Mouse (Mus musculus): ENCODE data around the gene Cdpf1. TPM values are rescaled to one million over a fixed set of nuclear protein-coding genes. Genes with fewer than 3 reads are reported as not detected.

Gene Cdpf1
- polyA plus RNA-seq, 1 experiment from 2014 or later, result 26.3 TPM

GRCm38 (mm10) chr15:85813428-85813827 lies 1.9 kb upstream of the Cdpf1 start:
- H3K4me3 ChIP-seq (ENCODE audit: low read depth, low read length), result no peak overlapping the region
- H3K36me3 ChIP-seq (ENCODE audit: control insufficient read depth, insufficient read depth, low read length), result no peaks in the 10 kb centered on the region
- H3K9ac ChIP-seq (ENCODE audit: low read depth, low read length), result no peak overlapping the region
- H3K27me3 ChIP-seq (ENCODE audit: control insufficient read depth, insufficient read depth, low read depth, low read length), result no peaks in the 10 kb centered on the region
- H3K4me2 ChIP-seq (ENCODE audit: low read length), result no peak overlapping the region
- H3K27ac ChIP-seq (ENCODE audit: low read length), result no peak overlapping the region
- no peaks in the 10 kb centered on the region for H3K9me3 ChIP-seq (replicated peaks; ENCODE audit: control insufficient read depth, low read length, poor library complexity, severe bottlenecking)
- ATAC-seq, result no peak
- peaks cover 9% of the 10 kb centered on the region for H3K4me1 ChIP-seq (ENCODE audit: control insufficient read depth, insufficient read depth, low read length)
- 69% methylated on average over 10 of the region's 10 CpGs for WGBS

- peak; percentile 89 for ATAC-seq
- H3K4me3 ChIP-seq (ENCODE audit: low read depth, low read length), result peak overlapping the region; percentile 80
- peak overlapping the region; percentile 88 for H3K4me2 ChIP-seq (ENCODE audit: low read length)
- WGBS, result 4% methylated on average over 36 of the region's 36 CpGs
- peaks cover 9% of the 10 kb centered on the region for H3K4me1 ChIP-seq (ENCODE audit: control insufficient read depth, insufficient read depth, low read length)
- peak overlapping the region; percentile 93 for H3K27ac ChIP-seq (ENCODE audit: low read length)
- H3K9me3 ChIP-seq (replicated peaks; ENCODE audit: control insufficient read depth, low read length, poor library complexity, severe bottlenecking), result no peaks in the 10 kb centered on the region
- no peaks in the 10 kb centered on the region for H3K27me3 ChIP-seq (ENCODE audit: control insufficient read depth, insufficient read depth, low read depth, low read length)
- H3K36me3 ChIP-seq (ENCODE audit: control insufficient read depth, insufficient read depth, low read length), result no peaks in the 10 kb centered on the region
- peak overlapping the region; percentile 86 for H3K9ac ChIP-seq (ENCODE audit: low read depth, low read length)
Measured at GRCm38 (mm10) chr15:85810806-85811521, 533 bp downstream of the Cdpf1 start.

- Histone ChIP-seq H3K4me2 (ENCODE audit: low read length) (peak overlapping the region; percentile 88), H3K9ac (ENCODE audit: low read depth, low read length) (peak overlapping the region; percentile 86; the same call in 1 of the 2 replicates), H3K4me1 (ENCODE audit: control insufficient read depth, insufficient read depth, low read length) (peaks cover 9% of the 10 kb centered on the region), H3K4me3 (ENCODE audit: low read depth, low read length) (peak overlapping the region; percentile 80), H3K27ac (ENCODE audit: low read length) (no peak overlapping the region; the same call in 1 of the 2 replicates), H3K9me3 (replicated peaks; ENCODE audit: control insufficient read depth, low read length, poor library complexity, severe bottlenecking) (no peaks in the 10 kb centered on the region), H3K36me3 (ENCODE audit: control insufficient read depth, insufficient read depth, low read length) (no peaks in the 10 kb centered on the region), H3K27me3 (ENCODE audit: control insufficient read depth, insufficient read depth, low read depth, low read length) (no peaks in the 10 kb centered on the region)
- no peak for ATAC-seq
- WGBS, result 88% methylated on average over 5 of the region's 5 CpGs
Measured at GRCm38 (mm10) chr15:85810462-85810805, 1.1 kb downstream of the Cdpf1 start.

GRCm38 (mm10) chr15:85809091-85809490 lies 2.4 kb downstream of the Cdpf1 start:
- no peak for ATAC-seq
- no peak overlapping the region for H3K27ac ChIP-seq (ENCODE audit: low read length)
- no peaks in the 10 kb centered on the region for H3K9me3 ChIP-seq (replicated peaks; ENCODE audit: control insufficient read depth, low read length, poor library complexity, severe bottlenecking)
- no peak overlapping the region for H3K4me3 ChIP-seq (ENCODE audit: low read depth, low read length)
- H3K4me2 ChIP-seq (ENCODE audit: low read length), result no peak overlapping the region
- no peaks in the 10 kb centered on the region for H3K36me3 ChIP-seq (ENCODE audit: control insufficient read depth, insufficient read depth, low read length)
- H3K27me3 ChIP-seq (ENCODE audit: control insufficient read depth, insufficient read depth, low read depth, low read length), result no peaks in the 10 kb centered on the region
- H3K9ac ChIP-seq (ENCODE audit: low read depth, low read length), result no peak overlapping the region
- whole genome bisulfite sequencing, result 89% methylated on average over 12 of the region's 12 CpGs
- peaks cover 9% of the 10 kb centered on the region for H3K4me1 ChIP-seq (ENCODE audit: control insufficient read depth, insufficient read depth, low read length)

- Histone ChIP-seq H3K9me3 (replicated peaks; ENCODE audit: control insufficient read depth, low read length, poor library complexity, severe bottlenecking) (no peaks in the 10 kb centered on the region), H3K27me3 (ENCODE audit: control insufficient read depth, insufficient read depth, low read depth, low read length) (no peaks in the 10 kb centered on the region), H3K9ac (ENCODE audit: low read depth, low read length) (no peak overlapping the region), H3K4me1 (ENCODE audit: control insufficient read depth, insufficient read depth, low read length) (peaks cover 9% of the 10 kb centered on the region), H3K4me3 (ENCODE audit: low read depth, low read length) (no peak overlapping the region), H3K36me3 (ENCODE audit: control insufficient read depth, insufficient read depth, low read length) (no peaks in the 10 kb centered on the region), H3K4me2 (ENCODE audit: low read length) (no peak overlapping the region), H3K27ac (ENCODE audit: low read length) (no peak overlapping the region)
- whole genome bisulfite sequencing, result 31% methylated on average over 8 of the region's 8 CpGs
- no peak for ATAC-seq
Measured at GRCm38 (mm10) chr15:85808434-85808833, 3.1 kb downstream of the Cdpf1 start.

- WGBS, result 78% methylated on average over 6 of the region's 6 CpGs
- no peaks in the 10 kb centered on the region for H3K36me3 ChIP-seq (ENCODE audit: control insufficient read depth, insufficient read depth, low read length)
Measured at GRCm38 (mm10) chr15:85808031-85808430, 3.5 kb downstream of the Cdpf1 start.

GRCm38 (mm10) chr15:85807404-85807803 lies 4.1 kb downstream of the Cdpf1 start:
- WGBS, result 78% methylated on average over 4 of the region's 4 CpGs
- no peak for ATAC-seq

More at GRCm38 (mm10) chr15:85808031-85808430, 3.5 kb downstream of the Cdpf1 start:
- Histone ChIP-seq H3K4me1 (ENCODE audit: control insufficient read depth, insufficient read depth, low read length) (peaks cover 9% of the 10 kb centered on the region), H3K9me3 (replicated peaks; ENCODE audit: control insufficient read depth, low read length, poor library complexity, severe bottlenecking) (no peaks in the 10 kb centered on the region), H3K4me2 (ENCODE audit: low read length) (no peak overlapping the region), H3K27ac (ENCODE audit: low read length) (no peak overlapping the region), H3K4me3 (ENCODE audit: low read depth, low read length) (no peak overlapping the region), H3K27me3 (ENCODE audit: control insufficient read depth, insufficient read depth, low read depth, low read length) (no peaks in the 10 kb centered on the region), H3K9ac (ENCODE audit: low read depth, low read length) (no peak overlapping the region)
- ATAC-seq, result no peak

GRCm38 (mm10) chr15:85806886-85807285 lies 4.6 kb downstream of the Cdpf1 start:
- H3K27me3 ChIP-seq (ENCODE audit: control insufficient read depth, insufficient read depth, low read depth, low read length), result no peaks in the 10 kb centered on the region
- H3K9me3 ChIP-seq (replicated peaks; ENCODE audit: control insufficient read depth, low read length, poor library complexity, severe bottlenecking), result no peaks in the 10 kb centered on the region
- WGBS, result 82% methylated on average over 4 of the region's 4 CpGs
- no peak overlapping the region for H3K9ac ChIP-seq (ENCODE audit: low read depth, low read length)
- no peak for ATAC-seq
- H3K27ac ChIP-seq (ENCODE audit: low read length), result no peak overlapping the region
- peaks cover 9% of the 10 kb centered on the region for H3K4me1 ChIP-seq (ENCODE audit: control insufficient read depth, insufficient read depth, low read length)
- no peaks in the 10 kb centered on the region for H3K36me3 ChIP-seq (ENCODE audit: control insufficient read depth, insufficient read depth, low read length)
- no peak overlapping the region for H3K4me2 ChIP-seq (ENCODE audit: low read length)
- H3K4me3 ChIP-seq (ENCODE audit: low read depth, low read length), result no peak overlapping the region

More at GRCm38 (mm10) chr15:85807404-85807803, 4.1 kb downstream of the Cdpf1 start:
- Histone ChIP-seq H3K4me2 (ENCODE audit: low read length) (no peak overlapping the region), H3K27me3 (ENCODE audit: control insufficient read depth, insufficient read depth, low read depth, low read length) (no peaks in the 10 kb centered on the region), H3K27ac (ENCODE audit: low read length) (no peak overlapping the region), H3K36me3 (ENCODE audit: control insufficient read depth, insufficient read depth, low read length) (no peaks in the 10 kb centered on the region), H3K9me3 (replicated peaks; ENCODE audit: control insufficient read depth, low read length, poor library complexity, severe bottlenecking) (no peaks in the 10 kb centered on the region), H3K9ac (ENCODE audit: low read depth, low read length) (no peak overlapping the region), H3K4me3 (ENCODE audit: low read depth, low read length) (no peak overlapping the region), H3K4me1 (ENCODE audit: control insufficient read depth, insufficient read depth, low read length) (peaks cover 9% of the 10 kb centered on the region)

- Histone ChIP-seq H3K27me3 (ENCODE audit: control insufficient read depth, insufficient read depth, low read depth, low read length) (no peaks in the 10 kb centered on the region), H3K4me2 (ENCODE audit: low read length) (no peak overlapping the region), H3K4me3 (ENCODE audit: low read depth, low read length) (no peak overlapping the region), H3K4me1 (ENCODE audit: control insufficient read depth, insufficient read depth, low read length) (no peaks in the 10 kb centered on the region), H3K9ac (ENCODE audit: low read depth, low read length) (no peak overlapping the region), H3K36me3 (ENCODE audit: control insufficient read depth, insufficient read depth, low read length) (no peaks in the 10 kb centered on the region), H3K27ac (ENCODE audit: low read length) (no peak overlapping the region), H3K9me3 (replicated peaks; ENCODE audit: control insufficient read depth, low read length, poor library complexity, severe bottlenecking) (no peaks in the 10 kb centered on the region)
- 75% methylated on average over 2 of the region's 2 CpGs for WGBS
- ATAC-seq, result no peak
Measured at GRCm38 (mm10) chr15:85802931-85803330, 8.6 kb downstream of the Cdpf1 start.

Measured in midbrain, embryonic 16.5 days (tissue).